In genomic region chr6:125564812-125565281, GRCm38 (mm10) we compare ENCODE assay signal across 10 mouse cellular contexts. TPM values are rescaled to one million over a fixed set of nuclear protein-coding genes. Genes with fewer than 3 reads are reported as not detected.
DNase-seq lines count a peak whose midpoint lies in the region; ATAC-seq and TF ChIP-seq lines count a peak whose summit lies in the region.
"Had no signal": no experiment of that assay in that cellular context is flagged by ENCODE, and none has a peak within 500 bp of the region (broad histone marks: within the 10 kb centered on the region; RNA-seq: fewer than 3 reads in every experiment).

No protein-coding gene starts in this region.

- peak; percentile 52; the same call in 1 of the 2 replicates for ATAC-seq in lung, embryonic 14.5 days (ENCODE audit: insufficient read depth)
- ATAC-seq in hematopoietic stem cell, adult 5-6 weeks (replicated peaks in 1 of 2; ENCODE audit: insufficient read depth in 1 of 2, low FRiP score in 2 of 2, low TSS enrichment in 1 of 2, low read depth in 1 of 2, poor library complexity in 2 of 2, severe bottlenecking in 2 of 2), result peak; percentile 12 to 46; a peak in 1 of 4 replicates
- ATAC-seq in liver, embryonic 16.5 days (ENCODE audit: low read depth), result peak; percentile 92

- H3K27me3 ChIP-seq in lung, embryonic 14.5 days (ENCODE audit: insufficient read depth, low read length), result no peaks in the 10 kb centered on the region
- no peaks in the 10 kb centered on the region for H3K27me3 ChIP-seq in liver, embryonic 16.5 days (ENCODE audit: control insufficient read depth, insufficient read depth, low read depth, low read length)
- H3K27me3 ChIP-seq in forebrain, embryonic 10.5 days (ENCODE audit: poor library complexity, severe bottlenecking), result no peaks in the 10 kb centered on the region

- H3K9ac ChIP-seq in lung, embryonic 14.5 days, result no peak overlapping the region
- peak overlapping the region; percentile 54 for H3K9ac ChIP-seq in liver, embryonic 16.5 days (ENCODE audit: low read depth, low read length)

- H3K9me3 ChIP-seq in lung, embryonic 14.5 days (ENCODE audit: low read depth, low read length), result no peaks in the 10 kb centered on the region
- no peaks in the 10 kb centered on the region for H3K9me3 ChIP-seq in liver, embryonic 16.5 days (replicated peaks; ENCODE audit: control insufficient read depth, low read length)
- H3K9me3 ChIP-seq in forebrain, embryonic 10.5 days, result no peaks in the 10 kb centered on the region

- no peak overlapping the region for H3K4me3 ChIP-seq in lung, embryonic 14.5 days (ENCODE audit: low read depth, low read length)
- peak overlapping the region; percentile 29 for H3K4me3 ChIP-seq in liver, embryonic 16.5 days (ENCODE audit: low read depth, low read length)
- H3K4me3 ChIP-seq in forebrain, embryonic 10.5 days, result no peak overlapping the region
- H3K4me3 ChIP-seq: myocyte had no signal

- no peaks in the 10 kb centered on the region for H3K36me3 ChIP-seq in lung, embryonic 14.5 days (ENCODE audit: insufficient read depth)
- no peaks in the 10 kb centered on the region for H3K36me3 ChIP-seq in liver, embryonic 16.5 days (ENCODE audit: control insufficient read depth, insufficient read depth)
- H3K36me3 ChIP-seq in forebrain, embryonic 10.5 days (replicated peaks), result no peaks in the 10 kb centered on the region

- no peaks in the 10 kb centered on the region for H3K4me1 ChIP-seq in lung, embryonic 14.5 days (ENCODE audit: insufficient read depth)
- peaks cover 67% of the 10 kb centered on the region for H3K4me1 ChIP-seq in liver, embryonic 16.5 days (ENCODE audit: control insufficient read depth, low read depth, low read length)
- H3K4me1 ChIP-seq in forebrain, embryonic 10.5 days, result peaks cover 8% of the 10 kb centered on the region

- H3K27ac ChIP-seq in lung, embryonic 14.5 days (ENCODE audit: low read depth), result no peak overlapping the region
- peak overlapping the region; percentile 94 for H3K27ac ChIP-seq in liver, embryonic 16.5 days (ENCODE audit: low read length)
- H3K27ac ChIP-seq in forebrain, embryonic 10.5 days, result no peak overlapping the region

- no peak for TF ChIP-seq CTCF in lung, embryonic 14.5 days (IDR thresholded peaks at IDR 0.05; ENCODE audit: low read depth)

- DNase-seq in lung, embryonic 14.5 days, result no peak
- no peak for DNase-seq in lung, postnatal 25 days (ENCODE audit: low spot score)
- no peak for DNase-seq in thymus, postnatal 36 days
- no peak for DNase-seq in cerebellum, postnatal 10 days
- DNase-seq in forebrain, embryonic 10.5 days (ENCODE audit: extremely low spot score, low spot score), result no peak
- DNase-seq: embryo, embryonic 11 days had no signal

- 68% methylated on average over 7 of the region's 7 CpGs for WGBS in lung, embryonic 14.5 days
- 17% methylated on average over 7 of the region's 7 CpGs for WGBS in liver, embryonic 16.5 days (ENCODE audit: insufficient replicate concordance)
- WGBS in forebrain, embryonic 10.5 days, result 80% methylated on average over 7 of the region's 7 CpGs

- no peak overlapping the region for H3K4me2 ChIP-seq in lung, embryonic 14.5 days
- peak overlapping the region; percentile 52 for H3K4me2 ChIP-seq in liver, embryonic 16.5 days (ENCODE audit: low read depth, low read length)

RNA-seq across cellular contexts. Expression of gene Vwf, which starts 18.3 kb away (rescaled TPM):
- polyA plus RNA-seq in lung, embryonic 14.5 days (2014; fragmentation: Nextera tagmentation; extraction: Ambion mirVana), result 17.7 and 20.4 TPM in 2 replicates
- total RNA-seq in hematopoietic stem cell, adult 5-6 weeks (2017), result 6.3 and 6.6 TPM in 2 replicates
- 10.4 and 11.9 TPM in 2 replicates for polyA plus RNA-seq in liver, embryonic 16.5 days (2015; fragmentation: Nextera tagmentation; extraction: Ambion mirVana)
- polyA plus RNA-seq in forebrain, embryonic 10.5 days (2016; fragmentation: Nextera tagmentation; extraction: Ambion mirVana), result 4.1 and 5.9 TPM in 2 replicates
- total RNA-seq: CH12.LX had no signal

Comparison
In these comparisons a context has a peak if more than half of its experiments do, and no peak if none do; other contexts are left out.
1. ATAC-seq: peak in every context shown above with its lines; median percentile 92 in liver, embryonic 16.5 days; 52 in lung, embryonic 14.5 days; 29 in hematopoietic stem cell, adult 5-6 weeks.